Mouse (Mus musculus): ENCODE measurements around the gene Ppp1r18. TPM values are rescaled to one million over a fixed set of nuclear protein-coding genes. Genes with fewer than 3 reads are reported as not detected.

The Ppp1r18 gene
- total RNA-seq, 2 experiments from 2014 or later = 10.2 to 37.7 TPM

GRCm38 (mm10) chr17:35866911-35867890 lies 1.8 kb downstream of the Ppp1r18 start:
- ATAC-seq (replicated peaks; ENCODE audit: low FRiP score, poor library complexity, severe bottlenecking) = peak; percentile 48; the same call in 1 of the 2 replicates

- no peak for ATAC-seq (replicated peaks; ENCODE audit: low FRiP score, poor library complexity, severe bottlenecking)
These were observed 2.9 kb downstream of the Ppp1r18 start for GRCm38 (mm10) chr17:35868165-35868820.

GRCm38 (mm10) chr17:35868961-35869345 lies 3.6 kb downstream of the Ppp1r18 start:
- ATAC-seq (replicated peaks; ENCODE audit: low FRiP score, poor library complexity, severe bottlenecking) = no peak

- ATAC-seq (replicated peaks; ENCODE audit: low FRiP score, poor library complexity, severe bottlenecking) = no peak
These were observed 4.1 kb downstream of the Ppp1r18 start for GRCm38 (mm10) chr17:35869346-35870067.

GRCm38 (mm10) chr17:35870151-35870883 lies 4.9 kb downstream of the Ppp1r18 start:
- ATAC-seq (replicated peaks; ENCODE audit: low FRiP score, poor library complexity, severe bottlenecking) = no peak

- ATAC-seq (replicated peaks; ENCODE audit: low FRiP score, poor library complexity, severe bottlenecking) = no peak
These were observed 5.7 kb downstream of the Ppp1r18 start for GRCm38 (mm10) chr17:35870884-35871696.

GRCm38 (mm10) chr17:35873774-35874519 lies 8.6 kb downstream of the Ppp1r18 start:
- ATAC-seq (replicated peaks; ENCODE audit: low FRiP score, poor library complexity, severe bottlenecking) = peak; percentile 97

GRCm38 (mm10) chr17:35874721-35875120 lies 9.3 kb downstream of the Ppp1r18 start:
- no peak for ATAC-seq (replicated peaks; ENCODE audit: low FRiP score, poor library complexity, severe bottlenecking)

- peak; percentile 96 for ATAC-seq (replicated peaks; ENCODE audit: low FRiP score, poor library complexity, severe bottlenecking)
These were observed 14.1 kb downstream of the Ppp1r18 start, which contains the start of gene Dhx16 for GRCm38 (mm10) chr17:35879245-35880057. TSS of gene Dhx16 (plus strand) at chr17:35879819.

GRCm38 (mm10) chr17:35882924-35883323 lies 17.5 kb downstream of the Ppp1r18 start:
- ATAC-seq (replicated peaks; ENCODE audit: low FRiP score, poor library complexity, severe bottlenecking) = no peak

- ATAC-seq (replicated peaks; ENCODE audit: low FRiP score, poor library complexity, severe bottlenecking) = no peak
These were observed 18.4 kb downstream of the Ppp1r18 start for GRCm38 (mm10) chr17:35883777-35884176.

GRCm38 (mm10) chr17:35887725-35888124 lies 22.3 kb downstream of the Ppp1r18 start:
- no peak for ATAC-seq (replicated peaks; ENCODE audit: low FRiP score, poor library complexity, severe bottlenecking)

- ATAC-seq (replicated peaks; ENCODE audit: low FRiP score, poor library complexity, severe bottlenecking) = peak; percentile 88
These were observed 31.6 kb downstream of the Ppp1r18 start, which contains the start of gene 2310061I04Rik for GRCm38 (mm10) chr17:35896781-35897643. TSS of gene 2310061I04Rik (minus strand) at chr17:35897431.

- ATAC-seq (replicated peaks; ENCODE audit: low FRiP score, poor library complexity, severe bottlenecking) = peak; percentile 47
These were observed 32.5 kb downstream of the Ppp1r18 start for GRCm38 (mm10) chr17:35897644-35898573.

- ATAC-seq (replicated peaks; ENCODE audit: low FRiP score, poor library complexity, severe bottlenecking) = no peak
These were observed 35.2 kb downstream of the Ppp1r18 start for GRCm38 (mm10) chr17:35900636-35901035.

Data from erythroid progenitor cell, adult 5-6 weeks (primary cell).